Mouse (Mus musculus) liver, adult 2 months (tissue): ENCODE measurements around the gene Slc6a5.

ENCODE experiments used
- CTCF ChIP-seq: fragments of 200-500 bp; IDR thresholded peaks from 2 replicates; pipeline ENCODE4 v1.5.1; 2011; ENCODE audit warnings: low read depth, low read length, control low read depth
- POLR2A ChIP-seq: fragments of 200-500 bp; IDR thresholded peaks from 2 replicates; pipeline ENCODE4 v1.6.1; 2011; ENCODE audit warnings: low read length, control low read depth; ENCODE audit not compliant: insufficient read depth; ENCODE audit errors: extremely low read depth

- TF ChIP-seq CTCF (no peak), POLR2A (no peak)
Observed at GRCm38 (mm10) chr7:49895296-49895695, 14.7 kb upstream of the Slc6a5 start.
